Mouse (Mus musculus): ENCODE measurements around the gene Cdc25a. TPM values are rescaled to one million over a fixed set of nuclear protein-coding genes. Genes with fewer than 3 reads are reported as not detected.

Cdc25a gene
- polyA plus RNA-seq, 1 experiment from 2014 or later = 6.2 TPM

GRCm38 (mm10) chr9:109932361-109932755, 57.0 kb downstream of the Cdc25a start:
- peak overlapping the region; percentile 92 for H3K4me3 ChIP-seq (ENCODE audit: inconsistent target)
- under 1% methylated on average over 20 of the region's 20 CpGs for WGBS (ENCODE audit: missing documents)
- H3K79me2 ChIP-seq (ENCODE audit: inconsistent target) = peaks cover 55% of the 10 kb centered on the region
- no peaks in the 10 kb centered on the region for H3K36me3 ChIP-seq (ENCODE audit: inconsistent target)
- peak overlapping the region; percentile 69 for H3K27ac ChIP-seq

DNA sequence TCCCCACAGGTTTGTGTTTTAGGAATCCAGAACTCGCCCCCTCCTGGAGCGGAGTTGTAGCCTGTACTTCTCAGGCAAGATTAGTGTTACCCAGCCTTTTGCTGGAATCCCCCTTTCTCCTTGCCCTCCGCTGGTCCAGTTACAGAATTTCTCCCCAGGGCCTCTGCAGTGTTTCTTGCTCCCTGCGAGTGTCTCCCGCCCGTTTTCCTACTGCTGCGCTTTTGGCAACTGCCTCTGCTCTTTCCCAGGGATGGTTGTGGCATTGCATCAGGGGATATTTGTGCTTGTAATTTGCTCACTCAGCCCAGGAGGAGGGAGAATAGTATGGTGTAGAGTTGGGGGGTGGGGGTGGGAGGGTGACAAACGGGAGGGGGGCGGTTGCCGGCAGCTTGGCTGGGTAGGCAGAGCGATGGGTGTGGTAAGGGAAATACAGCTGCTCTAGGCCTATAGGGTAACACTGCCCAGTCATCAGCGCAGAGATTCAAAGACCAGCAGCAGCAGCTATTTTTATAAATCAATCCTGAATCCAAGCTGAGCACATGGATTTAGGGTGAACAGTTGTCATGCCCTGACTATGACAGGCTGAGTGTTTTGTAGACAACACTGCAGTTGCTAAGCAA, 57.5 kb downstream of the Cdc25a start:
- no peaks in the 10 kb centered on the region for H3K36me3 ChIP-seq (ENCODE audit: inconsistent target)
- 6% methylated on average over 10 of the region's 12 CpGs for WGBS (ENCODE audit: missing documents)
- H3K79me2 ChIP-seq (ENCODE audit: inconsistent target) = peaks cover 60% of the 10 kb centered on the region
- H3K4me3 ChIP-seq (ENCODE audit: inconsistent target) = peak overlapping the region; percentile 92
- peak overlapping the region; percentile 69 for H3K27ac ChIP-seq

DNA sequence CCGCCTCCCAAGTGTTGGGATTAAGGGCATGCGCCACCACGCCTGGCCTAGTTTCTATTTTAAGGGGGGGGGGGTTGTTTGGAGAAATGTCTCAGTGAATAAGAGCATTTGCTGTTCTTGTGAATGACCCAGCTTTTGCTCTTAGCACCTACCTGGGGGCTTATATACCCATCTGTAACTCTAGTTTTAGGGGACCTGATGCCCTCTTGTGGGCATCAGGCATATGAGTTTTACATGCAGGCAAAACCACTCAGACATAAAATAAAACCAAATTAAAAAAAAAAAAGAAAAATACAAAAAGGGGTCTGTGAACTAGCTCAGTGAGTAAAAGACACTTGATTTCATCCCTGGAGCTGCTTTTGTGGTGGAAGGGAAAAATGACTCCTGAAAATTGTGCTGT, 64.0 kb downstream of the Cdc25a start:
- WGBS (ENCODE audit: missing documents) = 100% methylated on average over 1 of the region's 3 CpGs

DNA sequence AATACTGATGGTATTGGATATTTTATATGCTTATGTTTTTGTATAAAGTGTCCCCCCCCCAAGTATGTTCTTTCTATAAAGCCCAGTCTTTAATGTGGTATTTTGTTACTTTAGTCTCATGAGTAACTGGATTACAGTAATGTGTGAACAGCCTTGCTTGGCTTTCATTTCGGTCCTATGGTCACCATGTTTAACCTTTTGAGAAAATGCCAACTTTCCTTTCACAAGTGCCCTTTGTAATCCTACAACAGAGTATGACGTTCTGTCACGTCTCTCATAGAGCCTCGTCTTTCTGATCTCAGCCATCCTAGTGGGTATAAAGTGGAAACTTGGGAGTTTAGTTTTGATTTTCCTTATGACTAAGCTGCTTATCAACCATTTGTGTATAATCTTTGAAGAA, 67.4 kb downstream of the Cdc25a start:
- Histone ChIP-seq H3K4me3 (ENCODE audit: inconsistent target) (no peak overlapping the region), H3K79me2 (ENCODE audit: inconsistent target) (peaks cover 100% of the 10 kb centered on the region), H3K36me3 (ENCODE audit: inconsistent target) (no peaks in the 10 kb centered on the region), H3K27ac (no peak overlapping the region)
- WGBS (ENCODE audit: missing documents) = 94% methylated on average over 4 of the region's 4 CpGs

More for the DNA sequence above, 64.0 kb downstream of the Cdc25a start:
- Histone ChIP-seq H3K79me2 (ENCODE audit: inconsistent target) (peaks cover 100% of the 10 kb centered on the region), H3K36me3 (ENCODE audit: inconsistent target) (no peaks in the 10 kb centered on the region), H3K4me3 (ENCODE audit: inconsistent target) (no peak overlapping the region), H3K27ac (no peak overlapping the region)

Other genes starting within 250 kb of the Cdc25a start
- gene Fbxw24, start 249.5 kb upstream of the Cdc25a start, polyA plus RNA-seq (2018) = not detected in 3 replicates
- gene Fbxw25, start 210.9 kb upstream of the Cdc25a start, polyA plus RNA-seq (2018) = not detected in 3 replicates
- not detected in 3 replicates for gene Fbxw18, start 172.9 kb upstream of the Cdc25a start, polyA plus RNA-seq (2018)
- gene Fbxw26, start 129.5 kb upstream of the Cdc25a start, polyA plus RNA-seq (2018) = not detected in 3 replicates
- gene Fbxw27, start 84.9 kb upstream of the Cdc25a start, polyA plus RNA-seq (2018) = not detected in 3 replicates
- gene Spink8, start 63.3 kb upstream of the Cdc25a start, polyA plus RNA-seq (2018) = not detected in 3 replicates
- 12.4 to 23.1 TPM (median 13.3 TPM) in 3 replicates for gene Nme6, start 42.8 kb upstream of the Cdc25a start, polyA plus RNA-seq (2018)
- gene Camp, start 26.0 kb upstream of the Cdc25a start, polyA plus RNA-seq (2018) = 0.67 to 1.3 TPM in 2 of 3 replicates, not detected in the other
- 55.4 to 76.9 TPM (median 66.0 TPM) in 3 replicates for gene Map4, start 55.9 kb downstream of the Cdc25a start, polyA plus RNA-seq (2018)
- 20.5 to 39.6 TPM (median 35.3 TPM) in 3 replicates for gene Smarcc1, start 242.1 kb downstream of the Cdc25a start, polyA plus RNA-seq (2018)
- gene Dhx30, start 242.3 kb downstream of the Cdc25a start, polyA plus RNA-seq (2018) = 22.5 to 39.0 TPM (median 36.9 TPM) in 3 replicates

Measured in macrophage (primary cell).